In genomic region chr12:99237497-99237896, GRCm38 (mm10) we compare ENCODE assay signal across 20 mouse cellular contexts.
"Had no signal": no experiment of that assay in that cellular context is flagged by ENCODE, and none has a peak within 500 bp of the region (broad histone marks: within the 10 kb centered on the region; RNA-seq: fewer than 3 reads in every experiment).

No protein-coding gene starts in this region.

- H3K4me3 ChIP-seq: limb, embryonic 12.5 days; limb, embryonic 15.5 days; liver, embryonic 12.5 days; liver, embryonic 15.5 days; midbrain, embryonic 12.5 days; midbrain, embryonic 15.5 days; neural tube, embryonic 12.5 days; neural tube, embryonic 15.5 days had no signal

- H3K27ac ChIP-seq: limb, embryonic 12.5 days; limb, embryonic 15.5 days; liver, embryonic 12.5 days; liver, embryonic 15.5 days; macrophage; midbrain, embryonic 12.5 days; midbrain, embryonic 15.5 days; neural tube, embryonic 12.5 days; neural tube, embryonic 15.5 days had no signal

- H3K4me2 ChIP-seq: limb, embryonic 12.5 days; limb, embryonic 15.5 days; liver, embryonic 12.5 days; liver, embryonic 15.5 days; midbrain, embryonic 12.5 days; midbrain, embryonic 15.5 days; neural tube, embryonic 12.5 days; neural tube, embryonic 15.5 days had no signal

- H3K27me3 ChIP-seq: limb, embryonic 12.5 days; limb, embryonic 15.5 days; liver, embryonic 12.5 days; liver, embryonic 15.5 days; midbrain, embryonic 12.5 days; midbrain, embryonic 15.5 days; neural tube, embryonic 12.5 days; neural tube, embryonic 15.5 days had no signal

- ATAC-seq: intestine, embryonic 16.5 days; liver, embryonic 12.5 days; midbrain, embryonic 15.5 days had no signal

- H3K9me3 ChIP-seq: limb, embryonic 12.5 days; limb, embryonic 15.5 days; liver, embryonic 12.5 days; liver, embryonic 15.5 days; midbrain, embryonic 12.5 days; midbrain, embryonic 15.5 days; neural tube, embryonic 12.5 days; neural tube, embryonic 15.5 days had no signal

- DNase-seq: kidney, adult 2 months; kidney, postnatal 10 days; kidney, postnatal 36 days; left cerebral cortex, postnatal 4 days; lung, adult 18-20 months; lung, postnatal 14 days; right cerebral cortex, adult 18-20 months; right cerebral cortex, postnatal 14 days; right cerebral cortex, postnatal 4 days; thymus, postnatal 25 days had no signal

- H3K9ac ChIP-seq: limb, embryonic 12.5 days; limb, embryonic 15.5 days; liver, embryonic 12.5 days; liver, embryonic 15.5 days; midbrain, embryonic 12.5 days; midbrain, embryonic 15.5 days; neural tube, embryonic 12.5 days; neural tube, embryonic 15.5 days had no signal

- H3K36me3 ChIP-seq: limb, embryonic 15.5 days; liver, embryonic 12.5 days; liver, embryonic 15.5 days; midbrain, embryonic 12.5 days; midbrain, embryonic 15.5 days; neural tube, embryonic 12.5 days; neural tube, embryonic 15.5 days had no signal
